Mouse (Mus musculus): ENCODE data around the gene Zfp853.

Zfp853 gene

DNA sequence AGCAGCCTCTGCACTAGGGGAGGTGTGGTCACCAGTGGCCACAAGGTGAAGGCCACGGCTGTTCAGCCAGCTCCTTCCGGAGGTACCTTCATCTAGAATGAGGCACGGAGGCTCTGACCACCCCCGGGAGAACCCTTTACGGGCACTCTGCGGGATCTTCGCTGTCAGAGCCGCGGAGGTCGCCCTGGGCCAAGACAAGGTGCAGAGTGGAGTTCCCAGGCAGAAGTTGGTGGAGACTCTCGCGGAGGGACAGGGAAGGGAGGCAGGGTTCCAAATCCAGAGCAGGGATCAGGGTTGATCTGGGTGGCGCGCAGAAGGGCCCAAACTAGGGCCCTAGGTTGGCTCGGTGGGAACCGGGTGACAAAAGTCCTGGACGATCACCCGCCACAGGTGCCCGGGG lies 544 bp downstream of the Zfp853 start:
- DNase-seq (ENCODE audit: low spot score) = no peak

DNA sequence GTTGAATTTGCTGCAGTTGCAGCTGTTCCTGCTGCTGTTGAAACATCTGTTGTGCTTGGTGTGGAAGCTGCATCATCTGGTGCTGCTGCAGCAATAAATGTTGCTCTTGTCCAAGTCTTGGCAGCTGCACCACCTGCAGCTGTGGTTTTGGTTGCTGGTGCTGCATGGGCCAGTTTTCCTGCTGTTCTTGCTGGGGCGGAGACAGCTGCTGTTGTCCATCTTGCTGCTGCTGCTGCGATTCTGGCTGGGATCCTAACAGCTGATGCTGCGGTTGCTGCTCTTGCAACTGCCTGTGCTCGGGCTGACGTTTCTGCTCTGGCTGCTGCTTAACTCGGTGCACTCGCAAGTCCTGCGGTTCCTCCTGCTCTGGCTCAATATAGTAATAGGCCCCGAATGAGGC lies 4.1 kb downstream of the Zfp853 start:
- DNase-seq (ENCODE audit: low spot score) = no peak

DNA sequence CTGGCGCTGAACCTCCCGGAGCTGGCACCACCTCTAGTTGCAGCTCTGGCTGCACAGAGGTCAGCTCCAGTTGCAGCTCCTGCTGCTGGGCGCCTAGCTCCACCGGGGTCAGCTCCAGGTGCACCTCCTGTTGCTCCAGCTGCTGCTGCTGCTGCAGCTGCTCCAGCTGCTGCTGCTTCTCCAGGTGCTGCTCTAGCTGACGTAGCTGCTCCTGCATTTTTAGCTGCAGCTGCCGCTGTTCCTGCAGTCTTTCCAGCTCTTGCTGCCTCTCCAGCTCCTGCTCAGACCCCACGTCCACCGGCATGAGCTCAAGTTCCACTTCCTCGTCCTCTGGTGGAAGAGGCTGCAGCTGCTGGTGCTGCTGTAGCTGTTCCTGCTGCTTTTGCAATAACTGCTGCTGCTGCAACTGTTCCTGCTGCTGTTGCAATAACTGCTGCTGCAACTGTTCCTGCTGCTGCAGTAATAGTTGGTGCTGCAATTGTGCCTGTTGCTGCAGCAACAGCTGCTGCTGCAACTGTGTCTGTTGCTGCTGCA lies 5.0 kb downstream of the Zfp853 start:
- DNase-seq (ENCODE audit: low spot score) = no peak

DNA sequence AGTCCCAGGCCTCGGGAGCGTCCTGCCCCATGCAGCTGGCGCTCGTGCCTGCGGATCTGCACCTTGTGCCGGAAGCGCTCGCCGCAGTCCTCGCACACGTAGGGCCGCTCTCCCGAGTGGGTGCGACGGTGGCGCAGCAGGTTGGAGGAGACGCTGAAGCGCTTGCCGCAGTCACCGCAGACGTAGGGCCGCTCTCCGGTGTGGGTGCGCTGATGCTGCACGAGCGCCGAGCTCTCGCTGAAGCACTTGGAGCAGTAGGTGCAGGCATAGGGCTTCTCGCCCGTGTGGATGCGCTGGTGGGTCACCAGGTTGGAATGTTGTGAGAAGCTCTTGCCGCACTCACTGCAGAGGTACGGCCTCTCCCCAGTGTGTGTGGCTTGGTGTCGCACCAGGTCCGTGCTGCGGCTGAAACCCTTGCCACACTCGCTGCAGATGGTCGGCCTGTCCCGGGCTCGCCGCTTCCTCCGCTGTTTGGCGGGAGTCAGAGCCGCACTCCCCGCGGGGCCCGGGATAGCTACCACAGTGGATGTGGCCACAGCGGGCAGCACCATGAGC lies 5.6 kb downstream of the Zfp853 start:
- no peak for DNase-seq (ENCODE audit: low spot score)

DNA sequence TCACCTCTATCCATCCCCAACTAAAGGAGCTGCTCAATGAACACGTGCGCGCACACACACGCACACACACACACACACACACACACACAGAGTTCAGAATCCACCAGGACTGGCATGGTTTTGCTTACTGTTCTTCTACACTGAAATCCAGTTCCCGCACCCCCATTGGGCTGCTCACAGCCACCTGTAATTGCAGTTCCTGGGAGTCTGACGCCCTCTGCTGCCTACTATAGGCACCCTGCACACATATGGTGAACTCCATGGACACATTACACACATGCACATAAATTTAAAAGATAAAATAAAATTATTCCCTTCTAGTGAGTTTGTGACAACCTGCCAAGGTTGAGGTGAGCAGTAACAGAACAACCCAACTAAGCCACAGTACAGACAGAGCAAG lies 8.7 kb downstream of the Zfp853 start:
- DNase-seq (ENCODE audit: low spot score) = no peak

DNA sequence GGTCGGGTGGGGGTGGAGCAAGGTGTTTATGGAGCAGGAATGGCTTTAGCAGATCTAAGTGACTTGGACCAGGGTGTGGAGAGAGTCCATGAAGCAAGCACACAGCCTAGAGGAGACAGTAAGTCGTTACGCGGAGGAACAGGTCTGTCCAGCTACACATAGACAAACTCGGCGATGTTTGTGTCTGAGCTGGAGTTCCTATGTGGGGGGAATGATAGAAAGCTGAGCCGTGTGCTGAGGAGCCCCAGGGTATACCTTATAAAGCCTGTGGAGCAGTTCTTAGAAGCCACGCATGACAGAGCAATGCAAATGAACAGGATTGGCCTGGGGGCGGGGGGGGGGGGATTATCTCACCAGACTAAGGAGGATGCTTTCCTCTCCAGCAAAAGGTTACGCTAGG lies 14.2 kb downstream of the Zfp853 start:
- DNase-seq (ENCODE audit: low spot score) = no peak

DNA sequence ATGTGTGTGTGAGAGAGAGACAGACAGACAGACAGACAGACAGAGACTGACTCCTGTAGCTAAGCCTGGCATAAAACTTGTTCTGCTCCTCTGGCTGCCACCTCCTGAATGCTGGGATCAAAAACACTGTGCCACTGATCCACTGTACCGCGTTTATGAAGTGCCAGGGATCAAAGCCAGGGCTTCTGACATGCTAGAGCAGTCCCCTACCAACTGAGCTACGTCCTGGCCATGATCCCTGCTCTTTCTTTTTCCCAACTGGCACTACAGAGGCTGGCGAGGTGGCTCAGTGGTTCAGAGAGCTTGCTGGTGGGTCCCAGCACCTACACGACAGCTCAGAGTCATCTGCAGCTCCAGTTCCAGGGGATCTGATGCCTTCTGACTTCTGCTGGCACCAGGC lies 17.7 kb downstream of the Zfp853 start:
- DNase-seq (ENCODE audit: low spot score) = no peak

DNA sequence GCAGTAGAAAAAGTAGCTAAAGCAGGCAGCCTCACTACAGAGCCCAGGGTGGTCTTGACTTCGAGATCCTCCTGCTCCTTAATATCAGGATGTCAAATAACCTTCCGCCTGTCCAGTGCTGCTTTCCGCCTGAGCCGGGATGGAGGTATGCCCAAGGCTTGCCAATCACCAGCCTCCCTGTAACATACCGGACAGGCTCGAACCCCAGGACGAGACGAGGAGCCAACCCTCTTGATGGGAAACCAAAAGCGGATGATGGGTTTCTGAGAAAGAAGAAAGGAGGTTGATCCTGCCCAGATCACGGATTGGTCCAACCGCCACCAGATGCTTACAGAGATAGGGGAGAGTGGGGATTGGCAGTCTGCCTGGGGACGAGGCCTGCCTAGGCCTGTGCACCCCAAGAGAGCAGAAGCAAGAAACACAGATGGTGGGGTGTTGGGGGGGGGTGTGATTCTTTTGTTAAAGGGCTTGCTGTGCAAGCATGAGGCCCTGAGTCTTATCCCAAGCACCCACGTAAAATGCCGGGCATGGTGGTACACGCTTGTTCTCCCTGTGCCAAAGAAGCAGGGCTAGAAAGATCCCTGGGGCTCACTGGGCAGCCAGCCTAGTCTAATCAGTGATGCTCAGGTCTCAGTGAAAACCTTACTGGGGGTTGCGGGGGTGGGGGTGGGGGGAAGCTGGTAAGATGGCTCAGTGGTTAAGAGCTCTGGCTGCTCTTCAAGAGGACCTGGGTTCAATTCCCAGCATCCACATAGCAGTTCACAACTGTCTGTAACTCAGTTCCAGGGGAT lies 20.7 kb downstream of the Zfp853 start:
- DNase-seq (ENCODE audit: low spot score) = no peak

DNA sequence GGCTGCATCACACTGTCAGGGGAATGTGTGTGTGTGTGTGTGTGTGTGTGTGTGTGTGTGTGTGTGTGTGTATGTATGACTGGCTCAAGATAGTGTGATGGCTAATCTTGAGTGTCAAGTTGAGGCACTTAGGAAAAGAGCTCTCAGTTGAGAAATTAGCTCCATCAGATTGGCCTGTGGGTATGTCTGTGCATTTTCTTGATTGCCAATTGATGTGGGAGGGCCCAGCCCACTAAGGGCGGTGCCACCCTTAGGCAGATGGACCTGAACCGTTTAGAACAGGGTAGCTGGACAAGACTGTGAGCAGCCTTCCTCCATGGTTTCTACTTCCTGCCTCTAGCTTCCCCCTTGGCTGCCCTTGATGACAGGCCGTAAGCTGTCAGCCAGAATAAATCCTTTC lies 21.3 kb downstream of the Zfp853 start:
- no peak for DNase-seq (ENCODE audit: low spot score)

DNA sequence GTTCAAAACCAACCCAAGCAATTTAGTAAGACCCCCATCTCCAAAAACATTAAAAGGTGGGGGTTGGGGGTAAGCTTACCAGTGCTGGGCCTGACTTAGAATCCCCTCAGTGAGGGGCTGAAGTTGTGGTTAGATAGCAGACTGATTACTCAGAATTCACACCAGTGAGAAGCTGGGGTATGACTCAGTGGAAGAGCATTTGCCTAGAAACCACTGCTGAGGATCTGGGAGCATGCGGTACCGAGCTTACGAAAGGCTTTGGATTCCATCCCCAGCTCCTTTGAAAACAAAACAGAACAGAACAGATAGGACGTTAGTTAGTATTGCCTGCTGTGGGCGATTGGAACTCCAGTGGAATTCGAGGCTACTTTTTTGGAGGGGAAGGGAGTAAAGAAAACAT lies 21.8 kb downstream of the Zfp853 start:
- no peak for DNase-seq (ENCODE audit: low spot score)

DNA sequence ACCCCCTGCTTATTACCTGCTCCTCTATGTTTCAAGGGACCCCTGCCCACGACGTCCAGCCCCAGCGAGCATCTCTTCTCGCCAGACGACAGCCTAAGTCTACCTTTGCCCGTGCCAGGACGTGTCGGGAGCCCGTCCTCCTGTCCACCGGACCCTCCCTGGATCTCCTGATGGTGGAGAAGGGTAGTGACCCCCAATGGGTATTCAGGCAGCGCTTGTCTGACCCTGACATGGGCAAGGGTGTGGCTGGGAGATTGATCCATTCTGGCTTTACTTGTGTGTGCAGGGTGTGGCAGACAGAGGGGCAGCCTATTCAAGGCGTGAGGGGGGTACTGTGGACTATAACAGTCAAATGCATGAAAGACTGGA lies 23.3 kb downstream of the Zfp853 start:
- DNase-seq (ENCODE audit: low spot score) = no peak

DNA sequence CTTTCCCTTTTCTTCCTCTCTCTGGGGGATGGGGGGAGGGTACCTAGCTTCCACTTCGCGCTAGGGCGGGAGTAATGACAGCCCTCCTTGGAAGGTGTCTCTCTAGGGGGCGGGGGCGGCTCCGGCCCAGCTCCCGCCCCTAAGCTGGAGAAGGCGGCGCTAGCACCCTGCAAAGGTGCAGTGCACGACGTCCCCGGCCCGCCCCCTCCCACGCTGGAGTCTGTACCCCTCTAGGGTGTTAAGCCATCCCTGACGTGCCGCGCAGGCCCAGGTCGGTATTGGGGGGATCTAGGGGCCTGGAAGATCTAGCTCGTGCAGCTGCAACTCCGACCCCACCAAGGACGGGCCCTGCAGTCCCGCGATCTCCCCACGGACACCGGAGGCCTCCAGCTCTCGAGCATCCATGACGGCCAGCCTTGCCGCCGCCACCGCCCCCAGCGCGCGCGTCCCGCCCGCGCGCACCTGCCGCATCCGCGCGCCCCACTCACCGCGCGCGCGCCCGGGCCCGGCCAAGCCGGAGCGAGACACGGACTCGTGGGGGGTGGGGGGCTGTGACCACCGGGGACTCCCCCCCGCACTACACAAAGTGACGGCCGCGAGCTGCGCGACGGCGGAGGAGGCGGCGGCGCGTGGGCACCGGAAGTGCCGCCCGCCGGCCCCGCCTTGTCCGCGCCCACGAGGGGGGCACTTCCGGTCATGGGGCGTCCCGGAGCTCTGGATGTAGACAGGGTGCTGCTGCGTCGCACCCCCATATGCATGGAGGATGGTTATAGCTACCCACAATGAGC lies 23.9 kb downstream of the Zfp853 start, which contains the start of gene Zfp316:
Zfp316 (minus strand) TSS at position 660 of the 788 bp plus-strand sequence.
- peak; percentile 62 for DNase-seq (ENCODE audit: low spot score)

DNA sequence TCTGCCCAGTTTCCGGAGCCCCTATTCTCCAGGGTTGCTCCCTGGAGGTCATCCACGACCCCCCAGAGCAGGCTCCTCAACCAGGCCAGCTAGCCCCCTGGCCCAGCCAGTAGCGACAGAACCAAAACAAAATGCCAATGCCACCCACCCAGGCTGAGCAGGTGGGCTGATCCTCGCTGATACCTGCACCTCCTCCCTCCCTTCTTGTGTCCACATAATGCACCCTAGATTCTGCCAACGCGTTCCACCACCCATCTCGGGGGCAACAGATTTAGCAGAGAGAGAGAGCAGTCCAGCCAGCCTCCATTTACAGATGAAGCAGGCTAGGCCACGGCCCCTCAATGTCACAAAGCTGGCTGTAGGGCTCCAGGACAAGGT lies 24.4 kb downstream of the Zfp853 start:
- no peak for DNase-seq (ENCODE audit: low spot score)

DNA sequence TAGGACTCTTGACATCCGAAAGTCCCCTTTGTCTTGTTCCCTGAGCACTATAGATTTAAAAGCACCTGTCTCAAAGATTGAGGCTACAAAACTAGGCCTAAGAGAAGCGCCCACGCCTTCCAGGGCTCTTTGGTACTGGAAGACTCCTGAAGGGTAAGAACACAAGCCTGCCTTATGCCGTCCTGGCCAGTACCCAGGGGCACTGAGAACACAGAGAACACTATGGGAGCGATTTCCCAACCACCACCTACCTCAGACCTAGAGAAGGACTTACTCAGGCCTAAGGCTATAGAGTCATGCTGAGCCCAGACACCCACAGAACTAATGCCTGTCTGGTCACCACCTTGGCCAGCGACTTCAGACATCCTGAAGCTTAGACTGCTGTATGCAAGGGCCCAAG lies 26.6 kb downstream of the Zfp853 start:
- DNase-seq (ENCODE audit: low spot score) = no peak

DNA sequence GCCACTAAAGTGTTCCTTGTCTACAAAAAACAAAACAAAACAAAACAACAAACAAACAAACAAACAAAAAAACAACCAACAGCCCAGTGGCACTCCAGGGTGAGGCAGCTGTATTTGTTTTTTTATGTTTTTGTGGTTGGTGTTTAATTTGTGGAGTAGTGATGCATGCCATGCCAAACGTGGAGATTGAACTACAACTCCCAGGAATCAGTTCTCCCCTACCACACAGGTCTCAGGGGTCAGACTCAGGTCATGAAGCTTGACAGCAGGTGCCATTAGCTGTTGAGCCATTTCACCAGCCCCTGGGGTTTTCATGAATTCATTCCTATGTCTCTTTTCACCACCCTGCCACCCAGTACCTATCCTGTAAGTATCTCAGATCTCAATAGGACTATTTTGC lies 28.0 kb downstream of the Zfp853 start:
- DNase-seq (ENCODE audit: low spot score) = no peak

DNA sequence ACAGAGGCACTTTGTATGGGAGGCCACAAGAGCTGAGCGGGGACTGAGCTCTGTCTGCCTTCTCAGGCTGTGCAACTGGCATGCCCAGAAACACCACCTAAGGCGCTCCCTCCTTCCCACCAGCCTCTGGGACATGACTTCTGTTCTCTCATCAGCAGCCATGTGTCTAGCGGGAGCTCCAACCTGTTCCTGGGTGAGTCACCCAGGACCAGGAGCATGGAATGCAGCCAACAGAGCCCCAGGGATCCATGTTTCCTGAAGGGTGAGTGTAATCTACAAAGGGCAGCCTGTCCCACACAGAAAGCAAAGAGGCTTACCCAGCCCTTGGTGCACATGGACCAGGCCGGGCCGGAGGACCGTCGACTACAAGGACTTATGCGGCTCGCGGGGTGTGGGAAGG lies 28.7 kb downstream of the Zfp853 start:
- no peak for DNase-seq (ENCODE audit: low spot score)

DNA sequence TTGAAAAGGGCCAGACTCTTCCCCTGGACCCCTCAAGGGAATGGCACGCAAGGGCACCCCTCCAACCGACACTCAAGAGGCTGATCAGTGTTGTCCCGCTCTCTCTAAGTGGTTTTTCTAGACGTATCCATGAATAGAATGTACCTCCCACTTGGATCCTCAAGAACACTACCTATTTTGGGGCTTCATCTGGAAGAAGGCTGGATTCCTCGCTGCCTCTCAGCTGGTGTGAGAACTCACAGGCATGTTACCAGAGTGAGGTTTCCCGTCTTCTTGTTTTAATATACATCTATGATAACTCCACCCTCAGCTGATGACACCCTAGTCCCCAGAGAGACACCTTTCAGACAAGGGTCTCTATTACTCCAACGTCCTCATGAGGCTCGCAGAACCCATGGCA lies 31.8 kb downstream of the Zfp853 start:
- no peak for DNase-seq (ENCODE audit: low spot score)

DNA sequence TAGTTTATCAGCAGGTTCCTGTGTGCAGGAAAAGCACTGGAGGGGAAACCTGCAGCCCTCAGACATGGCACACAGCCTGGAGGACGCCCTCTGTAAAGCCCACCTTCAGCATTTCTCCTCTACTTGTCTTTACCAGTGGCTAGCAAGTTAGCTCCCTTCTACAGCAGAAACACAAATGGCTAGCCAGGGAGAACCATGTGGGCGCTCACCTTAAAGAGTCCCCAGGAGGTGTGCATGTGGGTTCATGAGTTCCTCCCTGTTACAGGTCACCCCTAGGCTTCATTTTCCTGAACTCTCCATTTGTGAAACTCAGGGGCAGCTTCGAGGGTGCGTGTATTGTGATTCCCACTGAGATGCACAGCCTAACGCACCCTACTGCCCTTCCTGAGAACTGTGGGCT lies 37.6 kb downstream of the Zfp853 start:
- DNase-seq (ENCODE audit: low spot score) = no peak

DNA sequence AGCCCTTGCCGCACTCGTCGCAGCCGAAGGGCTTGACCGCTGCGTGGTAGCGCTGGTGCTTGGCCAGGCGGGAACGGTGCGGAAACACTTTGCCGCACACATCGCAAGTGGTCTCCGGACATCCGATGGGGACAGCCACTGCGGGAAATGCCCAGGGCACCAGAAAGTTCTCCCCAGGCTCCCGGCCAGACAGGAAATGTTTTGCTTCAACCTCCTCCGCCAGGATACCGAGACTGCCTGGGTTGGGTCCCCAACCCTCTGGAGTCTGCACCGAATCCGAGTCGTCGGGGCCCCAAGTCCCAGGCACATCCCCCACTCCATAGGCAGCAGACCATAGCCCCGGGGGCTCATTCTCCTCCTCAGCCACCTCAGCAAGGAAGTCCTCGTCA lies 38.3 kb downstream of the Zfp853 start:
- DNase-seq (ENCODE audit: low spot score) = no peak

DNA sequence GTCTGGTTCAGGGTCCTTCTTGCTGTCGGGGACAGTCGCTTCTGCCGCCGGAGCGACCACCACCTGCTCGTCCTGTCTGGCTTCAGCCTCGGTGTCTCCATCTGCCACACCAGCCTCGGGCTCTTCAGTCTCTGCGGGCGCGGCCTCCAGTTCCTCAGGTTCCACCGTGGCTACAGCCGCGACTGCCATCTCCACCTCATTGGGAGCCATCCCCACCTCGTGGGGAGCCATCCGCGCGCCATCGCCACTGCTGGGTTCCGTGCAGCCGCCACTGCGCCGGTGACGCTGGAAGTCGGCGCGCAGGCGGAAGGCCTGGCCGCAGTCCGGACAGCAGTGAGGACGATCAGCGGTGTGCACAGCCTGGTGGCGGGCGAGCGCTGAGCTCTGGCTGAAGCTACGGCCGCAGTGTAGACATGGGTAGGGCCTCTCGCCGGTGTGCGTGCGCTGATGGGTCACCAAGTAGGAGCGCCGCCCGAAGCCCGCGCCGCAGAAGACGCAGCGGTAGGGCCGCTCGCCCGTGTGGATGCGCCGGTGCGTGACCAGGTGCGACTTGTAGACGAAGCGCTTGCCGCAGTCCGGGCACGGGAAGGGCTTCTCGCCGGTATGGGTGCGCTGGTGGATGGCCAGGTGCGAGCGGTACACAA lies 38.8 kb downstream of the Zfp853 start:
- DNase-seq (ENCODE audit: low spot score) = no peak

DNA sequence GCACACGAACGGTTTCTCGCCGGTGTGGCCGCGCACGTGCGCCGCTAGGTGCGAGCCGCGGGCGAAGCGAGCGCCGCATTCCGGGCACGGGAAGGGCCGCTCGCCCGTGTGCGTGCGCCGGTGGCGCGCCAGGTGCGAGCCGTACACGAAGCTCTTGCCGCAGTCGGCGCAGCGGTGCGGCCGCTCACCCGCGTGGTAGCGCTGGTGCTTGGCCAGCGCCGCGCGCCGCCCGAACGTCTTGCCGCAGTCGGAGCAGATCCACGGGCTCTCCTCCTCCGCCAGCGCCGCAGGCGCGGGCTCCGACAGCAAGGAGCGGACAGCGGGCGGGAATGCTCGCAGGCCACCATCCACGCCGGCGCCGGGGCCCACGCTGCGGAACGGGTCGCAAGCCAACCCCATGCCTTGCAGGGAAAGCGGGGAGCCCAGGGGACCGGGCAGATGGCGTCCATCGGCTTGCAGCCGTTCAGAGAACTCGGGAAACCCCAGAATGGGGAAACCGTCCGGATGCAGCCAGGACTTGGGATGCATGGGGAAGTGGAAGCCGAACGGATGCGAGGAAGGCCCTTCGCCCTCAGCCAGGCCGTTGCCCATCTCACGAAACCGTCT lies 39.4 kb downstream of the Zfp853 start:
- no peak for DNase-seq (ENCODE audit: low spot score)

DNA sequence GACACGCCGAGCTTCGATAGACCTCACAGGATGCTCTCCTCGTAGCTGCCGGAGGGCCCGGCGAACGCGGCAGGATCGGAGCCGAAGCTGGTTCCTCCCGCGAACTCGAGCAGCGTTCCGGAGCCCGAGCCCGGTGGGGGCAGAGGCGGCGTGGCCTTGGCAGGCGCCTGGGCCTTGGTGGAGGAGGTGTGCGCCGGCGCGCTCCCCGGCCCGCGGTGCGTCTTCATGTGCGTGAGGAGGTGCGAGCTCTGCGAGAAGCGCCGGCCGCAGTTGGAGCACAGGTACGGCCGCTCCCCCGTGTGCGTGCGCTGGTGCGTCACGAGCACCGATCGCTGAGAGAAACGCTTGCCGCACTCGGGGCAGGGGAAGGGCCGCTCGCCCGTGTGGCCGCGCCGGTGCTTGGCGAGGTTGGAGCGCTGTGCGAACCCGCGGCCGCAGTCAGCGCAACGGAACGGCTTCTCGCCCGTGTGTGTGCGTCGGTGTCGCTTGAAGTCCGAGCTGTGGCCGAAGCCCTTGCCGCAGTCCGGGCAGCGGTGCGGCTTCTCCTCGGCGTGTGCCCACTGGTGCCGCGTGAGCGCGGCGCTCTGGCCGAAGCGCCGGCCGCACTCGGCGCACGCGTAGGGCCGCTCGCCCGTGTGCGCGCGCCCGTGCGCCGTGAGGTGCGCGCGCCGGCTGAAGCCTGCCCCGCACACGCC lies 40.1 kb downstream of the Zfp853 start:
- no peak for DNase-seq (ENCODE audit: low spot score)

All from ovary, postnatal 14 days (tissue).